39 mouse cellular contexts compared by ENCODE assay signal in the genomic region with DNA sequence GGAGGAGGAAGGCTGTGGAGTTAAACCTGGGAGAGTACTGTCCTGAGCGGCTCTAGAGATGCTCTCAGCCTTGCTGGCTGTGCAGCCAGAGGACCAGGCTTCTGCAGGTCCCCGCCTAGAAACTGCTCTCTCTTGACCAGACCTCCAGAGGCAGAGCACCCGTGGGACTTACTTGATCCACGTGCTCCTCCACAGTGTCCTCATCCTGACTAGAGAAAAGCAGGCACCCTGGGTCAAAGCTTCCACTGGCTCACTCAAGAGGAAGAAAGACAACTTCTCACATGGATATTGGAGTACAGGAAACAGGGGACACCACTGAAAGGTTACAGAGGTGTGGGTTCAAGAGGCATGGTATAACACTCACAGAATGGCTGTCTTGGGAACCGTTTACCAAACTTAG. TPM values are rescaled to one million over a fixed set of nuclear protein-coding genes. Genes with fewer than 3 reads are reported as not detected.
"Had no signal": no experiment of that assay in that cellular context is flagged by ENCODE, and none has a peak within 500 bp of the region (broad histone marks: within the 10 kb centered on the region; RNA-seq: fewer than 3 reads in every experiment).

No protein-coding gene starts in this region.

- H3K27ac ChIP-seq: heart, embryonic 13.5 days; heart, embryonic 15.5 days; hindbrain, embryonic 10.5 days; hindbrain, embryonic 12.5 days; hindbrain, embryonic 13.5 days; hindbrain, embryonic 14.5 days; hindbrain, embryonic 15.5 days; hindbrain, postnatal 0 days; intestine, embryonic 15.5 days; kidney, embryonic 15.5 days; kidney, postnatal 0 days; layer of hippocampus, adult 2 months; left cerebral cortex, adult 2 months had no signal

- DNase-seq: heart, postnatal 10 days; heart, postnatal 14 days; heart, postnatal 36 days; kidney, adult 11 months; kidney, adult 18-20 months; kidney, adult 2 months; kidney, adult 8-10 months; kidney, adult 9 months; kidney, postnatal 10 days; kidney, postnatal 14 days; kidney, postnatal 25 days; kidney, postnatal 36 days; kidney, postnatal 4 days; layer of hippocampus, adult 9-11 months; layer of hippocampus, postnatal 36 days had no signal

- H3K27me3 ChIP-seq: heart, embryonic 13.5 days; heart, embryonic 15.5 days; hindbrain, embryonic 15.5 days; intestine, embryonic 15.5 days had no signal

- ATAC-seq: hindbrain, embryonic 16.5 days; hindbrain, postnatal 0 days; inflammation-experienced regulatory T-cells, adult 6 months; intestine, embryonic 15.5 days; intestine, embryonic 16.5 days; intestine, postnatal 0 days had no signal

- H3K4me2 ChIP-seq: heart, embryonic 11.5 days; heart, embryonic 12.5 days; heart, embryonic 13.5 days; heart, embryonic 15.5 days; hindbrain, embryonic 12.5 days; hindbrain, embryonic 13.5 days; hindbrain, embryonic 14.5 days; hindbrain, embryonic 15.5 days; intestine, embryonic 15.5 days; kidney, embryonic 15.5 days had no signal

- H3K4me1 ChIP-seq: heart, embryonic 12.5 days; heart, embryonic 13.5 days; heart, embryonic 15.5 days; hindbrain, embryonic 10.5 days; hindbrain, embryonic 13.5 days; intestine, embryonic 15.5 days; kidney, embryonic 15.5 days had no signal

- H3K9me3 ChIP-seq: heart, embryonic 12.5 days; heart, embryonic 15.5 days; hindbrain, embryonic 10.5 days; hindbrain, embryonic 12.5 days; hindbrain, embryonic 13.5 days; hindbrain, embryonic 15.5 days; intestine, embryonic 15.5 days; kidney, embryonic 15.5 days had no signal

- H3K4me3 ChIP-seq: heart, embryonic 12.5 days; heart, embryonic 13.5 days; heart, embryonic 15.5 days; hindbrain, embryonic 10.5 days; hindbrain, embryonic 12.5 days; hindbrain, embryonic 13.5 days; hindbrain, embryonic 15.5 days; intestine, embryonic 15.5 days; kidney, embryonic 15.5 days; layer of hippocampus, adult 2 months; left cerebral cortex, adult 2 months had no signal

- H3K36me3 ChIP-seq: heart, embryonic 12.5 days; heart, embryonic 13.5 days; heart, embryonic 15.5 days; hindbrain, embryonic 10.5 days; hindbrain, embryonic 12.5 days; hindbrain, embryonic 13.5 days; hindbrain, embryonic 15.5 days; intestine, embryonic 15.5 days; kidney, embryonic 15.5 days had no signal

- H3K9ac ChIP-seq: heart, embryonic 12.5 days; heart, embryonic 13.5 days; heart, embryonic 15.5 days; hindbrain, embryonic 12.5 days; hindbrain, embryonic 13.5 days; hindbrain, embryonic 14.5 days; hindbrain, embryonic 15.5 days; intestine, embryonic 15.5 days; kidney, embryonic 15.5 days had no signal

RNA-seq across cellular contexts. Expression of a gene that starts 23.3 kb away (rescaled TPM):
- total RNA-seq: heart, adult 8-10 months; heart, postnatal 10 days; heart, postnatal 14 days; heart, postnatal 25 days; heart, postnatal 36 days; hematopoietic stem cell, adult 5-6 weeks had no signal
- polyA plus RNA-seq: inflammation-experienced regulatory T-cells, adult 6 months; intestine, embryonic 14.5 days; intestine, embryonic 15.5 days; intestine, embryonic 16.5 days; kidney, adult 2 months; kidney, embryonic 14.5 days had no signal
